Mouse (Mus musculus) CH12.LX (cell line): ENCODE results near the gene Zfp472. TPM values are rescaled to one million over a fixed set of nuclear protein-coding genes. Genes with fewer than 3 reads are reported as not detected.

Source experiments
- DNase-seq: peaks from one replicate; pipeline ENCODE4 v3.0.0-alpha.2; 2013; ENCODE audit errors: extremely low read depth
- H3K27ac ChIP-seq: 2 replicates; pipeline ENCODE4 v1.5.1; 2012; ENCODE audit warnings: low read depth, mild to moderate bottlenecking, control low read depth, moderate library complexity; ENCODE audit not compliant: insufficient read depth
- H3K27me3 ChIP-seq: replicated peaks from 2 replicates; pipeline ENCODE3; 2012; ENCODE audit warnings: inconsistent platforms
- H3K36me3 ChIP-seq, 2 experiments: replicated peaks in 1 of 2; 2 replicates each; pipeline versions ENCODE3 to v1.6.1; 2012; ENCODE audit warnings: inconsistent platforms in 1 of 2, low read length in 1 of 2, mild to moderate bottlenecking in 1 of 2, mixed read lengths in 1 of 2, moderate library complexity in 1 of 2; ENCODE audit not compliant: control insufficient read depth in 1 of 2, insufficient read depth in 1 of 2
- H3K4me1 ChIP-seq, 2 experiments: 2 replicates each; pipeline ENCODE4 v1.6.1; 2012; ENCODE audit warnings: inconsistent platforms in 1 of 2, moderate library complexity in 1 of 2; ENCODE audit not compliant: insufficient read depth in 2 of 2, control insufficient read depth in 1 of 2
- H3K4me2 ChIP-seq: 2 replicates; pipeline ENCODE4 v1.6.1; 2012; ENCODE audit warnings: low read depth, mild to moderate bottlenecking, control low read depth; ENCODE audit not compliant: poor library complexity, insufficient read depth, severe bottlenecking
- H3K4me3 ChIP-seq, 3 experiments: fragments of 150-350 bp in 1 of 3; sonication (generic) in 1 of 3; replicated peaks in 1 of 3; 2 replicates each; pipeline versions ENCODE3 to v1.5.1; 2011 to 2012; ENCODE audit warnings: low read depth in 2 of 3, low read length in 2 of 3, mild to moderate bottlenecking in 2 of 3, moderate library complexity in 2 of 3, control low read depth in 1 of 3, improper control_type of control experiment in 1 of 3, inconsistent platforms in 1 of 3, mixed read lengths in 1 of 3; ENCODE audit not compliant: poor library complexity in 1 of 3
- H3K79me2 ChIP-seq: replicated peaks from 2 replicates; pipeline ENCODE4 v1.6.1; 2012; ENCODE audit warnings: mild to moderate bottlenecking, moderate library complexity; ENCODE audit not compliant: control insufficient read depth, poor library complexity, insufficient read depth, severe bottlenecking; ENCODE audit errors: extremely low read depth
- H3K9ac ChIP-seq: 2 replicates; pipeline ENCODE4 v1.6.1; 2012; ENCODE audit warnings: low read depth, mild to moderate bottlenecking, control low read depth, moderate library complexity; ENCODE audit not compliant: insufficient read depth
- H3K9me3 ChIP-seq: replicated peaks from 2 replicates; pipeline ENCODE3; 2012; ENCODE audit warnings: low read length, inconsistent platforms, mixed read lengths
- BHLHE40 ChIP-seq: IDR thresholded peaks from 2 replicates; pipeline ENCODE4 v1.6.1; 2011; ENCODE audit warnings: mild to moderate bottlenecking, low read depth, low read length, improper control_type of control experiment
- CHD2 ChIP-seq: IDR thresholded peaks from 2 replicates; pipeline ENCODE4 v1.6.1; 2011; ENCODE audit warnings: low read length, improper control_type of control experiment
- CTCF ChIP-seq, 2 experiments: IDR thresholded peaks in 1 of 2; conservative IDR thresholded peaks in 1 of 2; 2 replicates each; pipeline ENCODE4 v1.5.1; 2011 to 2012; ENCODE audit warnings: low read depth in 2 of 2, low read length in 2 of 2, improper control_type of control experiment in 1 of 2, inconsistent platforms in 1 of 2, mild to moderate bottlenecking in 1 of 2, moderate library complexity in 1 of 2
- E2F4 ChIP-seq: IDR thresholded peaks from 2 replicates; pipeline ENCODE4 v1.6.1; 2011; ENCODE audit warnings: low read depth, low read length, improper control_type of control experiment; ENCODE audit not compliant: insufficient replicate concordance
- KAT2A ChIP-seq: IDR thresholded peaks from 2 replicates; pipeline ENCODE4 v1.6.1; 2012; ENCODE audit warnings: low read length, improper control_type of control experiment, inconsistent platforms; ENCODE audit not compliant: insufficient replicate concordance
- MAFK ChIP-seq: IDR thresholded peaks from 2 replicates; pipeline ENCODE4 v1.6.1; 2011; ENCODE audit warnings: low read length, improper control_type of control experiment; ENCODE audit not compliant: insufficient replicate concordance
- MEF2A ChIP-seq: IDR thresholded peaks from 2 replicates; pipeline ENCODE4 v1.6.1; 2014; ENCODE audit warnings: low read depth, mild to moderate bottlenecking, inconsistent platforms, low read length, improper control_type of control experiment, borderline replicate concordance
- MXI1 ChIP-seq: IDR thresholded peaks from 2 replicates; pipeline ENCODE4 v1.6.1; 2011; ENCODE audit warnings: mild to moderate bottlenecking, low read depth, low read length, improper control_type of control experiment
- NRF1 ChIP-seq: IDR thresholded peaks from 2 replicates; pipeline ENCODE4 v1.6.1; 2014; ENCODE audit warnings: low read depth, mild to moderate bottlenecking, inconsistent platforms, low read length, improper control_type of control experiment, moderate library complexity
- PAX5 ChIP-seq: IDR thresholded peaks from 2 replicates; pipeline ENCODE4 v1.6.1; 2012; ENCODE audit warnings: low read length, inconsistent platforms, mixed read lengths
- POLR2A ChIP-seq: IDR thresholded peaks from 2 replicates; pipeline ENCODE4 v1.6.1; 2011; ENCODE audit warnings: low read depth, mild to moderate bottlenecking, improper control_type of control experiment, low read length
- TBP ChIP-seq: conservative IDR thresholded peaks from 2 replicates; pipeline ENCODE4 v1.6.1; 2011; ENCODE audit warnings: low read depth, low read length, improper control_type of control experiment
- TCF12 ChIP-seq: IDR thresholded peaks from 2 replicates; pipeline ENCODE4 v1.6.1; 2014; ENCODE audit warnings: low read depth, mild to moderate bottlenecking, inconsistent platforms, low read length, improper control_type of control experiment
- UBTF ChIP-seq: IDR thresholded peaks from 2 replicates; pipeline ENCODE4 v1.6.1; 2012; ENCODE audit warnings: low read depth, mild to moderate bottlenecking, inconsistent platforms, low read length, improper control_type of control experiment, moderate library complexity
- USF1 ChIP-seq: IDR thresholded peaks from 2 replicates; pipeline ENCODE4 v1.6.1; 2014; ENCODE audit warnings: low read depth, mild to moderate bottlenecking, inconsistent platforms, low read length, improper control_type of control experiment
- USF2 ChIP-seq: conservative IDR thresholded peaks from 2 replicates; pipeline ENCODE4 v1.6.1; 2011; ENCODE audit warnings: low read depth, low read length, improper control_type of control experiment
- ZC3H11A ChIP-seq: IDR thresholded peaks from 2 replicates; pipeline ENCODE4 v1.6.1; 2012; ENCODE audit warnings: low read depth, mild to moderate bottlenecking, inconsistent platforms, low read length, improper control_type of control experiment
- ZMIZ1 ChIP-seq: IDR thresholded peaks from 2 replicates; pipeline ENCODE4 v1.6.1; 2012; ENCODE audit warnings: low read depth, mild to moderate bottlenecking, inconsistent platforms, low read length, improper control_type of control experiment
- ZNF384 ChIP-seq: IDR thresholded peaks from 2 replicates; pipeline ENCODE4 v1.6.1; 2012; ENCODE audit warnings: low read depth, low read length, improper control_type of control experiment, inconsistent platforms
- dilution Hi-C: fragments of 300-500 bp; cut with MboI; formaldehyde crosslinking; loops from 2 replicates; pipeline ENCODE4 v1.14.3; 2020; ENCODE audit warnings: low sequenced_read_pairs; ENCODE audit not compliant: extremely low pct_unique_long_range_greater_than_20kb, extremely low pct_ligation_motif_present
- in situ Hi-C: fragments of 300-500 bp; cut with MboI; formaldehyde crosslinking; loops from 3 replicates; pipeline ENCODE4 v1.14.3; 2019; ENCODE audit warnings: low sequenced_read_pairs, low pct_ligation_motif_present, low pct_unique_long_range_greater_than_20kb, mixed read lengths
- polyA plus RNA-seq: library from polyadenylated mRNA; unstranded; fragments of >175 nt; gene quantifications from 2 replicates; pipeline ENCODE4 v1.2.1, GENCODE M21; 2012; ENCODE audit warnings: low read depth; ENCODE audit not compliant: insufficient read length
- total RNA-seq, 2 experiments: library from RNA; depleted of rRNA; stranded (reverse); fragments of 300-350 nt in 1 of 2; fragments of >200 nt in 1 of 2; gene quantifications; 2 replicates each; pipeline ENCODE4 v1.2.3; 2012 to 2014

Zfp472 gene
- total and polyA plus RNA-seq, 3 experiments: 9.7 to 27.8 (median 13.6) TPM

DNA sequence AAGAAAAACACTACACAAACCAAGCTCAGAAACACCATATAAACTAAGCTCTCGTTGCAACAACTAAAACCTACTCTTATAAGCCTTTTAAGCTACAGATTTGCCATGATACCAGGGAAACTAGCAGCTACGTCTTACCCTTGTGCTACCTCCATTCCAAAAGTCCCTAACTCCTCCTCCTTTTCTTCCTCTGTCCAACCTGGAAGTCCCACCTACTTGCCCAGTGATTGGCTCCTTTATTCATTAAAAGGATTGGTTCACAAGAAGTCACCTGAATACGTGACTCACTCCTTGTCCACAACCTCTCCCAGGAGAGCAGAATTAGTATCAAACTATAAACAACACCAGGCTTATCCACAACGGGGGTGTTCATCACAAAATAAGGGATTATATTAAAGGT lies 20.7 kb downstream of the Zfp472 start:
- dilution Hi-C loops: no loop called here

DNA sequence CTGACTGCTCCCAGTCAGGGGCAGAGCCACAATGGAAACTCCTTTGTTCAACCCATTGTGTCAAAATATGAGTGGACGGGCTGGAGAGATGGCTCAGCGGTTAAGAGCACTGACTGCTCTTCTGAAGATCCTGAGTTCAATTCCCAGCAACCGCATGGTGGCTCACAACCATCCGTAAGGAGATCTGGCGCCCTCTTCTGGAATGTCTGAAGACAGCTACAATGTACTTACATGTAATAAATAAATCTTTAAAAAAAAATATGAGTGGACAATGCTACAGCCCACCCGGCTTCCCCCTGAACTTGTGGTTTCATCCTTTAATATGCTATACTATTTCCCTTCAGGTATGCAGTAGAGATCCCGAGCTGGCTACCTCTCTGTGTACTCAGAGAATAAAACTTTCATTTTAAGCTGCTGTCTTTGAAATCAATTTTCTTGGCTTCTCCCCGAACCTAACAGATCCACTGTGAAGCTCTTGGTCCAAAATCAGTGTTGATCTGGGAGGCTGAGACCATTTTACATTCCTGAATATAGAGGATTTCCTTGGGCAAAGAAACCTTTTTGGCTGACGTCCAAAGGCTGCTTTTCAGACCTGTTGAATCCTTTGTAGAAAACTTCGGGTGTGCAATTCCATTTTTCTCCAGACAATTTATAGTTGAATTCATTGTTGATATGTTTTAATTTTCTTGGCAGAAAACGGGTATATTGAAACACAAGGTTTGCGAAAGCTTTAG lies 26.5 kb downstream of the Zfp472 start:
- TF ChIP-seq BHLHE40 (no peak), KAT2A (no peak), USF2 (no peak), TBP (no peak), TCF12 (no peak), NRF1 (no peak), ZMIZ1 (no peak), POLR2A (no peak), MEF2A (no peak), MXI1 (no peak), ZC3H11A (no peak), MAFK (no peak), ZNF384 (peak; percentile 22; the same call in 1 of the 2 replicates), USF1 (no peak), CHD2 (no peak), UBTF (no peak), CTCF (conservative IDR thresholded peaks at IDR 0.05 in 1 of 2, IDR thresholded peaks at IDR 0.05 in 1 of 2; ENCODE audit: low read depth in 2 of 2, low read length in 2 of 2) (peak; percentile 16 to 43; a peak in 2 of 4 replicates)
- TF ChIP-seq, all 38 proteins: peak for 2
- Histone ChIP-seq H3K4me3 (peak overlapping the region in 2 of 3 experiments; percentile 69 to 75), H3K36me3 (peaks cover 9 to 23% of the 10 kb centered on the region in 2 experiments), H3K9me3 (no peaks in the 10 kb centered on the region), H3K4me2 (peak overlapping the region; percentile 86), H3K27ac (no peak overlapping the region), H3K27me3 (no peaks in the 10 kb centered on the region), H3K9ac (peak overlapping the region; percentile 66), H3K79me2 (peaks cover 11% of the 10 kb centered on the region; the same call in 1 of the 2 replicates), H3K4me1 (peaks cover 0 to 14% of the 10 kb centered on the region in 2 experiments; a peak in 2 of 4 replicates)
- dilution Hi-C loops (no loop called here), in situ Hi-C loops (no loop called here)
- peak; percentile 45 for DNase-seq

More for the DNA sequence above, 20.7 kb downstream of the Zfp472 start:
- no peaks in the 10 kb centered on the region for H3K27me3 ChIP-seq
- H3K9me3 ChIP-seq: peaks cover 2% of the 10 kb centered on the region
- TF ChIP-seq USF1 (no peak), ZC3H11A (no peak), KAT2A (no peak), E2F4 (no peak), ZNF384 (no peak), CHD2 (no peak), PAX5 (no peak), MAFK (no peak)
- H3K4me2 ChIP-seq: no peak overlapping the region
- in situ Hi-C loops: no loop called here
- H3K4me3 ChIP-seq: no peak overlapping the region
- DNase-seq: no peak
- H3K27ac ChIP-seq: no peak overlapping the region
- H3K4me1 ChIP-seq: no peaks in the 10 kb centered on the region
- no peak overlapping the region for H3K9ac ChIP-seq
- peaks cover 0 to 4% of the 10 kb centered on the region in 2 experiments for H3K36me3 ChIP-seq
- H3K79me2 ChIP-seq: no peaks in the 10 kb centered on the region
